Mouse (Mus musculus) liver, embryonic 11.5 days (tissue): ENCODE results near the gene Aldh3b1. TPM values are rescaled to one million over a fixed set of nuclear protein-coding genes. Genes with fewer than 3 reads are reported as not detected.

Source experiments
- ATAC-seq: fragments of 200-750 bp; cut with Nextera tagmentation; replicated peaks from 2 replicates; pipeline ENCODE4 v1.8.0; 2017; ENCODE audit warnings: moderate number of reproducible peaks, mild to moderate bottlenecking, moderate TSS enrichment, moderate library complexity; ENCODE audit not compliant: low FRiP score
- DNase-seq: peaks from one replicate; pipeline ENCODE4 v3.0.0-alpha.2; 2017; ENCODE audit warnings: low spot score
- H3K27ac ChIP-seq: fragments of 300-500 bp; sonication (generic); 2 replicates; pipeline ENCODE4 v1.5.1; 2014; ENCODE audit warnings: mild to moderate bottlenecking, low read depth, low read length, control low read depth
- H3K27me3 ChIP-seq: fragments of 300-500 bp; sonication (generic); replicated peaks from 2 replicates; pipeline ENCODE4 v1.6.1; 2014; ENCODE audit warnings: low read length, mixed read lengths; ENCODE audit not compliant: control insufficient read depth, insufficient read depth
- H3K36me3 ChIP-seq: fragments of 300-500 bp; sonication (generic); 2 replicates; pipeline ENCODE4 v1.6.1; 2014; ENCODE audit warnings: mild to moderate bottlenecking, low read length, moderate library complexity, mixed read lengths; ENCODE audit not compliant: control insufficient read depth, insufficient read depth
- H3K4me1 ChIP-seq: fragments of 300-500 bp; sonication (generic); replicated peaks from 2 replicates; pipeline ENCODE4 v1.6.1; 2014; ENCODE audit warnings: low read length, mixed read lengths; ENCODE audit not compliant: control insufficient read depth, insufficient read depth
- H3K4me2 ChIP-seq: fragments of 300-500 bp; sonication (generic); 2 replicates; pipeline ENCODE4 v1.6.1; 2014; ENCODE audit warnings: mild to moderate bottlenecking, control low read depth, moderate library complexity
- H3K4me3 ChIP-seq: fragments of 300-500 bp; sonication (generic); 2 replicates; pipeline ENCODE4 v1.5.1; 2014; ENCODE audit warnings: low read depth, low read length, control low read depth
- H3K9ac ChIP-seq: fragments of 300-500 bp; sonication (generic); 2 replicates; pipeline ENCODE4 v1.6.1; 2014; ENCODE audit warnings: low read depth, low read length, control low read depth
- H3K9me3 ChIP-seq: fragments of 300-500 bp; sonication (generic); 2 replicates; pipeline ENCODE4 v1.6.1; 2016; ENCODE audit warnings: low read length, inconsistent platforms, mixed read lengths; ENCODE audit not compliant: control insufficient read depth
- WGBS: fragments of 180-500 bp; shearing (Covaris S2); extraction: QIAGEN DNeasy Blood & Tissue Kit; methylation state at CpG from one replicate; pipeline ENCODE4 v1.1.7; 2014; 5-methylcytosine and 5-hydroxymethylcytosine counted together
- polyA plus RNA-seq: library from polyadenylated mRNA; unstranded; fragments of >200 nt; fragmentation: Nextera tagmentation; extraction: Ambion mirVana; gene quantifications from 2 replicates; pipeline ENCODE4 v1.2.1, GENCODE M21; 2014

Aldh3b1 gene
- polyA plus RNA-seq, 1 experiment from 2014 or later, result 1.7 TPM

- WGBS, result 76% methylated on average over 3 of the region's 3 CpGs
- Histone ChIP-seq H3K4me2 (no peak overlapping the region), H3K27me3 (no peaks in the 10 kb centered on the region), H3K4me3 (no peak overlapping the region), H3K4me1 (0 out of 2 replicates have a peak, but pooled peaks cover 5% of the 10 kb centered on the region), H3K27ac (no peak overlapping the region), H3K9ac (no peak overlapping the region), H3K9me3 (no peaks in the 10 kb centered on the region), H3K36me3 (no peaks in the 10 kb centered on the region)
- ATAC-seq (no peak), DNase-seq (no peak)
Observed at GRCm38 (mm10) chr19:3950331-3950730, 20.7 kb upstream of the Aldh3b1 start.

- H3K36me3 ChIP-seq, result no peaks in the 10 kb centered on the region
- H3K4me2 ChIP-seq, result no peak overlapping the region
- H3K27ac ChIP-seq, result no peak overlapping the region
- no peak for DNase-seq
- H3K27me3 ChIP-seq, result no peaks in the 10 kb centered on the region
- peaks cover 5% of the 10 kb centered on the region for H3K4me1 ChIP-seq
- H3K9me3 ChIP-seq, result no peaks in the 10 kb centered on the region
- H3K9ac ChIP-seq, result no peak overlapping the region
- no peak overlapping the region for H3K4me3 ChIP-seq
- 65% methylated on average over 14 of the region's 14 CpGs for WGBS
- no peak for ATAC-seq
Observed at GRCm38 (mm10) chr19:3948546-3948945, 18.9 kb upstream of the Aldh3b1 start.

- Histone ChIP-seq H3K4me2 (no peak overlapping the region), H3K27ac (no peak overlapping the region), H3K9me3 (no peaks in the 10 kb centered on the region), H3K36me3 (no peaks in the 10 kb centered on the region), H3K27me3 (no peaks in the 10 kb centered on the region), H3K4me1 (peaks cover 12% of the 10 kb centered on the region), H3K9ac (no peak overlapping the region), H3K4me3 (no peak overlapping the region)
- no peak for DNase-seq
- ATAC-seq, result no peak
- 75% methylated on average over 3 of the region's 3 CpGs for WGBS
Observed at GRCm38 (mm10) chr19:3947813-3948212, 18.2 kb upstream of the Aldh3b1 start.

GRCm38 (mm10) chr19:3946715-3947114 lies 17.1 kb upstream of the Aldh3b1 start:
- 27% methylated on average over 2 of the region's 2 CpGs for WGBS
- ATAC-seq (peak; percentile 44; the same call in 1 of the 2 replicates), DNase-seq (no peak)
- Histone ChIP-seq H3K27me3 (peaks cover 4% of the 10 kb centered on the region; the same call in 1 of the 2 replicates), H3K4me2 (no peak overlapping the region), H3K36me3 (no peaks in the 10 kb centered on the region), H3K9ac (no peak overlapping the region), H3K27ac (no peak overlapping the region), H3K4me3 (no peak overlapping the region), H3K4me1 (peaks cover 12% of the 10 kb centered on the region), H3K9me3 (no peaks in the 10 kb centered on the region)

- ATAC-seq, result no peak
- Histone ChIP-seq H3K9me3 (no peaks in the 10 kb centered on the region), H3K4me3 (no peak overlapping the region), H3K27me3 (peaks cover 4% of the 10 kb centered on the region; the same call in 1 of the 2 replicates), H3K36me3 (no peaks in the 10 kb centered on the region), H3K9ac (no peak overlapping the region), H3K27ac (no peak overlapping the region), H3K4me2 (no peak overlapping the region), H3K4me1 (peaks cover 12% of the 10 kb centered on the region)
- WGBS, result 28% methylated on average over 10 of the region's 10 CpGs
- DNase-seq, result no peak
Observed at GRCm38 (mm10) chr19:3945872-3946564, 16.4 kb upstream of the Aldh3b1 start.

- Histone ChIP-seq H3K36me3 (no peaks in the 10 kb centered on the region), H3K27me3 (peaks cover 4% of the 10 kb centered on the region; the same call in 1 of the 2 replicates), H3K4me1 (peaks cover 12% of the 10 kb centered on the region), H3K4me3 (peak overlapping the region; percentile 29), H3K4me2 (peak overlapping the region; percentile 59), H3K9ac (no peak overlapping the region), H3K27ac (no peak overlapping the region), H3K9me3 (no peaks in the 10 kb centered on the region)
- peak; percentile 61 for DNase-seq
- ATAC-seq, result peak; percentile 90
- WGBS, result 16% methylated on average over 27 of the region's 27 CpGs
Observed at GRCm38 (mm10) chr19:3942986-3943735, 13.6 kb upstream of the Aldh3b1 start.

- peak overlapping the region; percentile 59 for H3K4me2 ChIP-seq
- WGBS, result 72% methylated on average over 7 of the region's 7 CpGs
Observed at GRCm38 (mm10) chr19:3942315-3942714, 12.7 kb upstream of the Aldh3b1 start.

GRCm38 (mm10) chr19:3935896-3936850 lies 6.6 kb upstream of the Aldh3b1 start:
- Histone ChIP-seq H3K4me3 (peak overlapping the region; percentile 60), H3K4me1 (peaks cover 13% of the 10 kb centered on the region), H3K9ac (peak overlapping the region; percentile 65), H3K9me3 (no peaks in the 10 kb centered on the region), H3K27me3 (no peaks in the 10 kb centered on the region), H3K36me3 (no peaks in the 10 kb centered on the region), H3K27ac (no peak overlapping the region), H3K4me2 (peak overlapping the region; percentile 94)
- DNase-seq (peak; percentile 51), ATAC-seq (no peak; the same call in 1 of the 2 replicates)
- 7% methylated on average over 22 of the region's 22 CpGs for WGBS

More at GRCm38 (mm10) chr19:3942315-3942714, 12.7 kb upstream of the Aldh3b1 start:
- H3K36me3 ChIP-seq, result no peaks in the 10 kb centered on the region
- DNase-seq, result no peak
- H3K9me3 ChIP-seq, result no peaks in the 10 kb centered on the region
- H3K4me3 ChIP-seq, result no peak overlapping the region
- no peak overlapping the region for H3K27ac ChIP-seq
- H3K9ac ChIP-seq, result no peak overlapping the region
- no peak for ATAC-seq
- H3K4me1 ChIP-seq, result peaks cover 12% of the 10 kb centered on the region
- H3K27me3 ChIP-seq, result peaks cover 4% of the 10 kb centered on the region; the same call in 1 of the 2 replicates
